Mouse (Mus musculus): ENCODE data around the gene Lyl1.
A peak's percentile ranks its signal among the peaks of the same experiment; 100 is the strongest.

DNA sequence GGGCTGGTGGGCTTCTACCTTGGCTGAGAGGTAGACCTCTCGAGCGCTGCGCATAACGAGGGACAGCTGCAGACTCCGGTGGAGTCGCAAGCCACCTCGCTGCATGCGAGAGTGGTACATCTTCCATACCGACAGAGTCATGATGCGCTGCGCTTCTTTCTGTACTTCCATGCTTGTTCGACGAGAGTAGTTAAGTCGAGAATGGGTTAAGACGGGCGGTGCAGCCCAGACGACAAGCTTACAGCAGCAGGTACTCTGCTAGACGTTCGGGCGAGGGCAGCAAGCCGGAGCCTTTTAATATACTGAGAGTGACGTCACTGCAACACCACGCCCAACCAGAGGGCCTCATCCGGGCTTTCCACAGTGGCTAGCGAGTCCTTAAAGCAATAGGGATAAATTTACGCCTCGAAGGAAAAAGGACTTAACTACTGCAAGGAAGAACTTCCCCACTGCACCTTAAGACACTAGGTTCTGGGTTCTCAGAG is 38.6 kb upstream of the Lyl1 start, which contains the start of gene Ier2:
- TF ChIP-seq CTCF (IDR thresholded peaks at IDR 0.05; ENCODE audit: low read depth): no peak
- TF ChIP-seq EP300 (IDR thresholded peaks at IDR 0.05; ENCODE audit: low read depth): peak; percentile 84; the same call in 1 of the 2 replicates
